Mouse (Mus musculus): ENCODE measurements around the gene Drc1. TPM values are rescaled to one million over a fixed set of nuclear protein-coding genes. Genes with fewer than 3 reads are reported as not detected.

Drc1 gene
- total and polyA plus RNA-seq, 2 experiments from 2014 or later = 0.04 to 0.19 TPM

DNA sequence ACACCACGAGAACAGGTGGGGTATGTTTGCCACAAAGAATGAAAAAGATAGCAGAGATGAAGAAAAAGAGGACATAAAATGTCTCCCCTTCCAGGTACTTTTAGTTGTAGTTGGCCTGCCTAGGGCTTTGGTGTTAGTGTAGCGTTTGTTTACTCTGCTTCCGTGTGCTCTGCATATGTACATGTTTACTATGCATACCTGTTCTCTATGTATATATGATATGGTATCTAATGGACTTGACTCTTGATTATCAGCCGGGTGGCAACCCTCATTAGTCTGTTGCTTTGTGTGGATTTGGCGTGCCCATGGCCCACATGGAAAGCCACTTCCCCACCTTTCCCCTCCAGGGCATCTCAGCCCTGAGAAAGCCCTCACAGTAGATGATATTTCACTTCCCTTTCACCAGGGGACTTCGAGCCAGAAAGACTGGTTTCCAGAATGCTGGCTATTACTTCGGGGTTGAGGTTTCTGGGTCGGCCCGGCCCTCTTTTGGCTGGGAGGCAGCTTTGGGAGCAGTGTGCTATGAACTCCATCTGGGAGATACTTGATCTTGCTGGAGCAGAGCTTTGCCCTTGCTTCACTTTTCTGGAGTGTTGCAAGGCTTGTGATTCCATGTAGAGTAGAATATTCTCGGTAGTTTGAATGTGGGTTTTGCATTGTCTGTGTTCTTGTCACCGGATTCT lies 9.4 kb upstream of the Drc1 start:
- 86% methylated on average over 11 of the region's 11 CpGs for WGBS
- ATAC-seq (ENCODE audit: insufficient read depth, low read depth) (no peak), DNase-seq (ENCODE audit: low spot score) (no peak)
- no peaks in the 10 kb centered on the region for H3K27me3 ChIP-seq (ENCODE audit: control insufficient read depth, insufficient read depth, low read length)
- peaks cover 17% of the 10 kb centered on the region for H3K36me3 ChIP-seq (replicated peaks; ENCODE audit: control insufficient read depth, insufficient read depth, low read length)
- TF ChIP-seq EP300 (IDR thresholded peaks at IDR 0.05; ENCODE audit: low read depth) (no peak), CTCF (IDR thresholded peaks at IDR 0.05; ENCODE audit: low read depth) (no peak)
- no peak overlapping the region for H3K9ac ChIP-seq (replicated peaks; ENCODE audit: low read depth, low read length)
- H3K4me1 ChIP-seq (ENCODE audit: control insufficient read depth, insufficient read depth) = peaks cover 9% of the 10 kb centered on the region; the same call in 1 of the 2 replicates
- no peak overlapping the region for H3K4me3 ChIP-seq (ENCODE audit: low read depth, low read length)
- no peaks in the 10 kb centered on the region for H3K9me3 ChIP-seq (replicated peaks; ENCODE audit: control insufficient read depth, low read length)
- H3K4me2 ChIP-seq (ENCODE audit: low read depth, low read length) = no peak overlapping the region
- H3K27ac ChIP-seq (ENCODE audit: low read depth) = no peak overlapping the region

DNA sequence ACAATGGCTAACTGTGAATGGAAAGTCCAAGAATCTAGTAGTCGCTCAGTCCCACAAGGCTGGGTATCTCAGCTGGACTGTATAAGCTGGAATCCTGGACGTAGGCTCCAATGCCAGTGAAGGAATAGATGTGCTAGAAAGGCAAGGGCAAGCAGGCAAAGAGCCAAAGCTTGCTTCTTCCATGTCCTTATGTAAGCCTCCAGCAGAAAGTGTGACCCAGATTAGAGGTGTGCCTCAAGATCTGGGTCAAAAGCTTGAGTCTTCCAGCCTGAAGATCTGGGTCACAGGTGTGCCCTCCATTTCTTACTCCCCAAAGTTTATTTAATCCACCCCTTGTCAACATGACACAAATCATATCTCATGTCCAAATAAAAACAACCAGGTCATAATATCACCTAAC lies 4.8 kb upstream of the Drc1 start:
- no peak for TF ChIP-seq EP300 (IDR thresholded peaks at IDR 0.05; ENCODE audit: low read depth)
- TF ChIP-seq CTCF (IDR thresholded peaks at IDR 0.05; ENCODE audit: low read depth) = no peak
- Histone ChIP-seq H3K4me2 (ENCODE audit: low read depth, low read length) (no peak overlapping the region), H3K27me3 (ENCODE audit: control insufficient read depth, insufficient read depth, low read length) (no peaks in the 10 kb centered on the region), H3K9me3 (replicated peaks; ENCODE audit: control insufficient read depth, low read length) (no peaks in the 10 kb centered on the region), H3K9ac (replicated peaks; ENCODE audit: low read depth, low read length) (no peak overlapping the region), H3K4me1 (ENCODE audit: control insufficient read depth, insufficient read depth) (peaks cover 1% of the 10 kb centered on the region; the same call in 1 of the 2 replicates), H3K27ac (ENCODE audit: low read depth) (no peak overlapping the region; the same call in 1 of the 2 replicates), H3K36me3 (replicated peaks; ENCODE audit: control insufficient read depth, insufficient read depth, low read length) (no peaks in the 10 kb centered on the region), H3K4me3 (ENCODE audit: low read depth, low read length) (no peak overlapping the region)
- ATAC-seq (ENCODE audit: insufficient read depth, low read depth) (no peak), DNase-seq (ENCODE audit: low spot score) (no peak)
- 84% methylated on average over 2 of the region's 2 CpGs for WGBS

- Histone ChIP-seq H3K27me3 (ENCODE audit: control insufficient read depth, insufficient read depth, low read length) (no peaks in the 10 kb centered on the region), H3K27ac (ENCODE audit: low read depth) (no peak overlapping the region), H3K4me3 (ENCODE audit: low read depth, low read length) (no peak overlapping the region), H3K9me3 (replicated peaks; ENCODE audit: control insufficient read depth, low read length) (no peaks in the 10 kb centered on the region), H3K4me1 (ENCODE audit: control insufficient read depth, insufficient read depth) (no peaks in the 10 kb centered on the region; the same call in 1 of the 2 replicates), H3K36me3 (replicated peaks; ENCODE audit: control insufficient read depth, insufficient read depth, low read length) (no peaks in the 10 kb centered on the region), H3K9ac (replicated peaks; ENCODE audit: low read depth, low read length) (no peak overlapping the region), H3K4me2 (ENCODE audit: low read depth, low read length) (no peak overlapping the region)
- 51% methylated on average over 3 of the region's 3 CpGs for WGBS
- TF ChIP-seq EP300 (IDR thresholded peaks at IDR 0.05; ENCODE audit: low read depth) (no peak), CTCF (IDR thresholded peaks at IDR 0.05; ENCODE audit: low read depth) (no peak)
- no peak for ATAC-seq (ENCODE audit: insufficient read depth, low read depth)
- DNase-seq (ENCODE audit: low spot score) = no peak
These were observed 2.2 kb upstream of the Drc1 start for GRCm38 (mm10) chr5:30278952-30279351.

GRCm38 (mm10) chr5:30279446-30279845 lies 1.7 kb upstream of the Drc1 start:
- Histone ChIP-seq H3K9me3 (replicated peaks; ENCODE audit: control insufficient read depth, low read length) (no peaks in the 10 kb centered on the region), H3K27ac (ENCODE audit: low read depth) (no peak overlapping the region), H3K4me3 (ENCODE audit: low read depth, low read length) (no peak overlapping the region), H3K36me3 (replicated peaks; ENCODE audit: control insufficient read depth, insufficient read depth, low read length) (no peaks in the 10 kb centered on the region), H3K9ac (replicated peaks; ENCODE audit: low read depth, low read length) (no peak overlapping the region), H3K4me1 (ENCODE audit: control insufficient read depth, insufficient read depth) (no peaks in the 10 kb centered on the region; the same call in 1 of the 2 replicates), H3K27me3 (ENCODE audit: control insufficient read depth, insufficient read depth, low read length) (no peaks in the 10 kb centered on the region), H3K4me2 (ENCODE audit: low read depth, low read length) (no peak overlapping the region)
- WGBS = 69% methylated on average over 4 of the region's 4 CpGs
- TF ChIP-seq CTCF (IDR thresholded peaks at IDR 0.05; ENCODE audit: low read depth) = no peak
- TF ChIP-seq EP300 (IDR thresholded peaks at IDR 0.05; ENCODE audit: low read depth) = no peak
- DNase-seq (ENCODE audit: low spot score) (no peak), ATAC-seq (ENCODE audit: insufficient read depth, low read depth) (no peak)

DNA sequence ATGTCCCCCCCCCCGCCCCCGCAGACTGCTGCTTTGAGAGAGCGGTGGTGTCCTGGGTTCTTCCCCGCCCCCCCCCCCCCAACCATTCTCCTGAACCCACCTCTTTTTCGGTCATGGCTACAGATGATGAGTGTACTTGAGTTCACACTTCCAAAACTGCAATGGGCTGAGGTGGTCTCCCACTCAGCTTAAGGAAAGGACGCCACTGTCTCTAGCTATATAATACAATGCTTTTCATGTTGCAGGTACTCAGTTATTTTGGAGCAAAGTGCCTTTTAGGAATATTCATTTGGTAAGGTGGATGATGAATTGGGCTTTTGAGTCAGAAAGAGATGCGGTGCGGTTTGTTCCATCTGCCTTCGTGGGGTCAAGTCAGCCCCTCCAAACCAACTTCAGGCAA lies 324 bp upstream of the Drc1 start:
- no peaks in the 10 kb centered on the region for H3K36me3 ChIP-seq (replicated peaks; ENCODE audit: control insufficient read depth, insufficient read depth, low read length)
- no peak overlapping the region for H3K4me3 ChIP-seq (ENCODE audit: low read depth, low read length)
- 0 out of 2 replicates have a peak overlapping the region, but pooled peaks have one; percentile 59 for H3K4me2 ChIP-seq (ENCODE audit: low read depth, low read length)
- no peak overlapping the region for H3K27ac ChIP-seq (ENCODE audit: low read depth)
- DNase-seq (ENCODE audit: low spot score) (no peak), ATAC-seq (ENCODE audit: insufficient read depth, low read depth) (no peak)
- 0 out of 2 replicates have a peak, but pooled peaks cover 9% of the 10 kb centered on the region for H3K9me3 ChIP-seq (replicated peaks; ENCODE audit: control insufficient read depth, low read length)
- no peak overlapping the region for H3K9ac ChIP-seq (replicated peaks; ENCODE audit: low read depth, low read length)
- no peaks in the 10 kb centered on the region; the same call in 1 of the 2 replicates for H3K4me1 ChIP-seq (ENCODE audit: control insufficient read depth, insufficient read depth)
- TF ChIP-seq CTCF (IDR thresholded peaks at IDR 0.05; ENCODE audit: low read depth) = no peak
- WGBS = 32% methylated on average over 9 of the region's 9 CpGs
- no peaks in the 10 kb centered on the region for H3K27me3 ChIP-seq (ENCODE audit: control insufficient read depth, insufficient read depth, low read length)
